Mouse (Mus musculus) heart, embryonic 16.5 days (tissue): ENCODE results near the gene Ddx28. TPM values are rescaled to one million over a fixed set of nuclear protein-coding genes. Genes with fewer than 3 reads are reported as not detected.

ENCODE experiments used
- ATAC-seq: fragments of 200-750 bp; cut with Nextera tagmentation; replicated peaks from 2 replicates; pipeline ENCODE4 v1.8.0; 2017; ENCODE audit warnings: moderate number of reproducible peaks; ENCODE audit not compliant: insufficient read depth, low FRiP score; ENCODE audit errors: extremely low read depth
- H3K27ac ChIP-seq: fragments of 300-500 bp; sonication (generic); 2 replicates; pipeline ENCODE4 v1.5.1; 2014; ENCODE audit warnings: mild to moderate bottlenecking, low read length, control low read depth, moderate library complexity
- H3K27me3 ChIP-seq: fragments of 300-500 bp; sonication (generic); 2 replicates; pipeline ENCODE4 v1.6.1; 2014; ENCODE audit warnings: low read length, mixed read lengths; ENCODE audit not compliant: control insufficient read depth, insufficient read depth
- H3K36me3 ChIP-seq: fragments of 300-500 bp; sonication (generic); 2 replicates; pipeline ENCODE4 v1.6.1; 2014; ENCODE audit not compliant: control insufficient read depth, insufficient read depth
- H3K4me1 ChIP-seq: fragments of 300-500 bp; sonication (generic); 2 replicates; pipeline ENCODE4 v1.6.1; 2014; ENCODE audit warnings: low read length, mixed read lengths; ENCODE audit not compliant: control insufficient read depth, insufficient read depth
- H3K4me2 ChIP-seq: fragments of 300-500 bp; sonication (generic); 2 replicates; pipeline ENCODE4 v1.6.1; 2014; ENCODE audit warnings: low read depth, mild to moderate bottlenecking, control low read depth, low read length
- H3K4me3 ChIP-seq: fragments of 300-500 bp; sonication (generic); 2 replicates; pipeline ENCODE4 v1.5.1; 2014; ENCODE audit warnings: mild to moderate bottlenecking, control low read depth, low read length
- H3K9ac ChIP-seq: fragments of 300-500 bp; sonication (generic); 2 replicates; pipeline ENCODE4 v1.6.1; 2014; ENCODE audit warnings: low read length, control low read depth
- H3K9me3 ChIP-seq: fragments of 300-500 bp; sonication (generic); replicated peaks from 2 replicates; pipeline ENCODE4 v1.6.1; 2016; ENCODE audit warnings: low read length; ENCODE audit not compliant: control insufficient read depth
- WGBS: fragments of 180-500 bp; shearing (Covaris S2); extraction: QIAGEN DNeasy Blood & Tissue Kit; methylation state at CpG from one replicate; pipeline ENCODE4 v1.1.7; 2014; 5-methylcytosine and 5-hydroxymethylcytosine counted together
- polyA plus RNA-seq: library from polyadenylated mRNA; unstranded; fragments of >200 nt; fragmentation: Nextera tagmentation; extraction: Ambion mirVana; gene quantifications from 2 replicates; pipeline ENCODE4 v1.2.1, GENCODE M21; 2015

The Ddx28 gene
- 12.8 and 14.8 TPM in 2 replicates for polyA plus RNA-seq

- under 1% methylated on average over 6 of the region's 6 CpGs for WGBS
- H3K36me3 ChIP-seq = no peaks in the 10 kb centered on the region
- H3K27ac ChIP-seq = peak within 1 kb of the TSS; percentile 66; the same call in 1 of the 2 replicates
- peak within 1 kb of the TSS; percentile 94 for H3K9ac ChIP-seq
- no peak for ATAC-seq
- H3K4me3 ChIP-seq = peak within 1 kb of the TSS; percentile 93
- H3K27me3 ChIP-seq = no peaks in the 10 kb centered on the region
- peaks cover 14% of the 10 kb centered on the region for H3K4me1 ChIP-seq
- H3K9me3 ChIP-seq = no peaks in the 10 kb centered on the region
- H3K4me2 ChIP-seq = peak within 1 kb of the TSS; percentile 99
These were observed at the start of gene Ddx28 for GRCm38 (mm10) chr8:106011643-106011986. TSS of gene Ddx28 (minus strand) at chr8:106011882.

GRCm38 (mm10) chr8:106060521-106060920, 48.8 kb upstream of the Ddx28 start:
- no peak for ATAC-seq
- Histone ChIP-seq H3K36me3 (no peaks in the 10 kb centered on the region), H3K27ac (no peak overlapping the region), H3K27me3 (no peaks in the 10 kb centered on the region), H3K4me2 (peak overlapping the region; percentile 72), H3K4me3 (peak overlapping the region; percentile 97), H3K9ac (peak overlapping the region; percentile 98), H3K9me3 (no peaks in the 10 kb centered on the region), H3K4me1 (peaks cover 22% of the 10 kb centered on the region)
- WGBS = 4% methylated on average over 3 of the region's 3 CpGs

GRCm38 (mm10) chr8:106059613-106060371, 48.1 kb upstream of the Ddx28 start:
- Histone ChIP-seq H3K4me3 (peak overlapping the region; percentile 97), H3K36me3 (no peaks in the 10 kb centered on the region), H3K4me2 (peak overlapping the region; percentile 72), H3K4me1 (peaks cover 22% of the 10 kb centered on the region), H3K27me3 (no peaks in the 10 kb centered on the region), H3K27ac (peak overlapping the region; percentile 98), H3K9ac (peak overlapping the region; percentile 98), H3K9me3 (no peaks in the 10 kb centered on the region)
- ATAC-seq = peak; percentile 72
- WGBS = under 1% methylated on average over 81 of the region's 83 CpGs

- under 1% methylated on average over 52 of the region's 52 CpGs for WGBS
- H3K27me3 ChIP-seq = no peaks in the 10 kb centered on the region
- H3K9ac ChIP-seq = peak within 1 kb of the TSS; percentile 98
- peak; percentile 97 for ATAC-seq
- no peaks in the 10 kb centered on the region for H3K36me3 ChIP-seq
- H3K4me1 ChIP-seq = peaks cover 22% of the 10 kb centered on the region
- peak within 1 kb of the TSS; percentile 97 for H3K4me3 ChIP-seq
- H3K4me2 ChIP-seq = peak within 1 kb of the TSS; percentile 94
- no peaks in the 10 kb centered on the region for H3K9me3 ChIP-seq
- peak within 1 kb of the TSS; percentile 98 for H3K27ac ChIP-seq
These were observed 47.3 kb upstream of the Ddx28 start, which contains the start of gene Nfatc3 for GRCm38 (mm10) chr8:106058731-106059612. TSS of gene Nfatc3 (plus strand) at chr8:106058840.

- 84% methylated on average over 4 of the region's 4 CpGs for WGBS
- H3K4me1 ChIP-seq = peaks cover 17% of the 10 kb centered on the region
- 0 out of 2 replicates have a peak, but pooled peaks cover 6% of the 10 kb centered on the region for H3K36me3 ChIP-seq
- no peaks in the 10 kb centered on the region for H3K27me3 ChIP-seq
- no peak overlapping the region for H3K4me3 ChIP-seq
- no peak overlapping the region for H3K4me2 ChIP-seq
- no peak overlapping the region for H3K27ac ChIP-seq
- no peak for ATAC-seq
- no peak overlapping the region for H3K9ac ChIP-seq
- H3K9me3 ChIP-seq = no peaks in the 10 kb centered on the region
These were observed 44.8 kb upstream of the Ddx28 start for GRCm38 (mm10) chr8:106056455-106056982.

- Histone ChIP-seq H3K4me3 (no peak overlapping the region), H3K27me3 (no peaks in the 10 kb centered on the region), H3K9me3 (no peaks in the 10 kb centered on the region), H3K4me1 (peaks cover 9% of the 10 kb centered on the region), H3K27ac (peak overlapping the region; percentile 61; the same call in 1 of the 2 replicates), H3K36me3 (0 out of 2 replicates have a peak, but pooled peaks cover 6% of the 10 kb centered on the region), H3K4me2 (0 out of 2 replicates have a peak overlapping the region, but pooled peaks have one; percentile 7), H3K9ac (no peak overlapping the region)
- ATAC-seq = no peak
- 65% methylated on average over 3 of the region's 3 CpGs for WGBS
These were observed 43.4 kb upstream of the Ddx28 start for GRCm38 (mm10) chr8:106055038-106055437.

- H3K4me1 ChIP-seq = peaks cover 9% of the 10 kb centered on the region
- 0 out of 2 replicates have a peak, but pooled peaks cover 6% of the 10 kb centered on the region for H3K36me3 ChIP-seq
- H3K9ac ChIP-seq = no peak overlapping the region
- peak overlapping the region; percentile 61 for H3K27ac ChIP-seq
- peak overlapping the region; percentile 7; the same call in 1 of the 2 replicates for H3K4me2 ChIP-seq
- ATAC-seq = no peak
- WGBS = 54% methylated on average over 6 of the region's 6 CpGs
- H3K27me3 ChIP-seq = no peaks in the 10 kb centered on the region
- no peak overlapping the region for H3K4me3 ChIP-seq
- H3K9me3 ChIP-seq = no peaks in the 10 kb centered on the region
These were observed 42.6 kb upstream of the Ddx28 start for GRCm38 (mm10) chr8:106054190-106054811.

GRCm38 (mm10) chr8:106052510-106053089, 40.9 kb upstream of the Ddx28 start:
- H3K4me2 ChIP-seq = no peak overlapping the region
- H3K9ac ChIP-seq = no peak overlapping the region
- WGBS = 86% methylated on average over 9 of the region's 9 CpGs
- H3K36me3 ChIP-seq = 0 out of 2 replicates have a peak, but pooled peaks cover 6% of the 10 kb centered on the region
- no peaks in the 10 kb centered on the region for H3K9me3 ChIP-seq
- ATAC-seq = no peak
- H3K4me1 ChIP-seq = no peaks in the 10 kb centered on the region
- H3K4me3 ChIP-seq = no peak overlapping the region
- H3K27me3 ChIP-seq = no peaks in the 10 kb centered on the region
- peak overlapping the region; percentile 26; the same call in 1 of the 2 replicates for H3K27ac ChIP-seq
